Mouse (Mus musculus) spleen, embryonic (tissue): ENCODE results near the gene Adtrp.

Experiments
- CTCF ChIA-PET: fragments of 350-600 bp; sonication (Branson Sonifier 250); formaldehyde crosslinking; loops from one replicate; lab custom pipeline; 2022; lab: Charles Lee

The Adtrp gene

DNA sequence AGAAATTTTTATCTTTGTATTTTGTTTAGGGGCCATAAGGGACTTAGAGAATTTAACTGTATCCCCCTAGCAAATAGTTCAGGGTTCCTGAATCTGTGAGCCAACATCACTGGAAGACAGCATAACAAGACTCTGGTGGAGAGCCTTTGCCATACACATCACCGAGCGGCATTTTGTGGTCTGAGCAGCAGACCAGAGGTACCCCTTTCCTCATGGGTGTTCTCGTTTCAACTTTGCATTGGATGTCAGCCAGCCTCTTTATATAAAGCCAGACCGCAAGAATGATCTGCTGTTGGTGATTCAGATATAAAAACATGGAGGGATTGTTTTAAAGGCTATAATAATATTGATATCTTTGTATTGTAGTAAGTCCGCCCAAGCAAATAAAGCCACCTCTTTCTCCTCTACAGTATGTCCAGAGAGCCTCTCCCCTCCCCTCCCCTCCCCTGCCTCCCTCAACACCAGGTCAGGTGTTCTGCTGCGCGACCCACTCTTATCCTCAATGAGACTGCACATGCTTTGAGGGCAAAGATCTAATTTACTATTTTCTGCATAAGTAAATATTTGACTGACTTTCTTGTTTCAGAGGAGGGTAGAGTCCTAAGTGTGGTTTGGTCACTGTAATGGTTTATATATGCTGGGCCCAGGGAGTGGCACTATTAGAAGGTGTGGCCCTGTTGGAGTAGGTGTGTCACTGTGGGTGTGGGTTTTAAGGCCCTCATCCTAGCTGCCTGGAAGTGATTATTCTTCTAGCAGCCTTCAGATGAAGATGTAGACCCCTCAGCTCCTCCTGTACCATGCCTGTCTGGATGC lies 62.4 kb downstream of the Adtrp start:
- CTCF ChIA-PET: no interaction called here

DNA sequence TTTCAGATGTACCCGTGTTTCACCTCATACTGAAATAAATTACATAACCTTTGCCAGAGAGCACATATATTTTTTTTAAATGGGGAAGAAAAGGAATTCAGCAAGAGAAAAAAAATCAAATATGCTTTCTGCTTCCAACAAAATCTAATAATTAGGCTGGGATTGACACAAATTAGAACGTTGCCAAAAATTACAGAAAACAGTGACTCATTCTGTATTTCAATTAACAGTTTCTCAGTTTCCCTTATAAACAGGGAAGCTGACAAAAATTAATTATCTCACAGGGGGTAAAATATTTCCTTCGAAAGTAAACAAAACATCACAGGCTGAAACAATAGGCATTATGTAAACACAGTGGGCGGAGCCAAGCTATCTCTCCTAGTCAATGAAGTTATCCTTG lies 67.2 kb downstream of the Adtrp start:
- CTCF ChIA-PET: no interaction called here

DNA sequence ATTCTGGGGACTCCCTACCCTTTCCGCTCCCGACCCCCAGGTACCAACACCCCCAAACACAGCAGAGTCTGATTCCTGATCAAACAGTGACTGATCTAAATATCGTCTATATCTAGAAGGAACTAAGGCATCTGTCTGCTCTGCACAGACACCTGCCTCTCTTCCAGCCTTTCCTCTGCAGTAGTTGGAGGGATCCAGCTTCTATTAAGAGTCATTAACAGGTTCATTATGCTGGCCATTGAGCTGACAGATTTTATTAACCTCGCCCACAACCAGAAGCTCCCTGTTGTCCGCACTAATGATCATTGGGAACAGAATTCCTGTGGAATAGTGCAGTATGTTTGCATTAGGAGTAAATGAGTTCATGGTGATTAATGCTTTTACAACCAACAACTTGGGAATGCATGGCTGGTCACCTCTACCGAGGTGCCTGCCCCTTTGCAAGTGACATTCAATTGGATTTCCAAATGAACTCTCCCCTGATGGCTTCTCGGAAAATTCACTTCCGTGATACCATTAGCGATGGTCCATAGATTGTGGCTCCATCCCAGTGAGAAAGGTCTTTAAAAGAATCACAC lies 67.8 kb downstream of the Adtrp start:
- CTCF ChIA-PET: no interaction called here

DNA sequence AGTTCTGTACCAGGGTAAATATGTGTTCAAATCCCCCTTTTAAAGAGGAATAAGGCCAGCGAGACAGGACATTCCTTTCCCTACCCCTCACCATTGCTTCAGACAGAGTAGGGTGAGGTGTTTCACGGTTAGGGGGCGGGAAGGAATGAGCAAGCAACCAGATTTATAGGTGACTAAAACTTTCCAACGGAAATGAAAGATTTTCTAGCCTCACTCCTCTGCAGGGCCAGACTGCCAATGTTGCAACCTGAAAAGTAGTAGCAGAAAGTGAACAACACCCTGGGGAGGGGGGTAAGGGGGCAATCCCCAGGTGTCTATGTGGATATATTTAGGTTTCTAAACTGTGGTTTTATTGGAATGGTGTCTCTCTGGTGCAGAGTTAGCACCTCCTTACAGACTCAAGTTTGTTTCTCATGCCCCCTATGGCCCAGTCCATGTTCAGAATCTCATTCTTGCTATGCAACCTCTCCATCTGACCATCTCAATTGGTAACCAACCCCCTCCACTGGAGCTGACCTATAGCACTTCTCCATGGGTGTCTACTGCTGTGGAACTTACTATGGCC lies 73.6 kb downstream of the Adtrp start:
- CTCF ChIA-PET: no interaction called here

DNA sequence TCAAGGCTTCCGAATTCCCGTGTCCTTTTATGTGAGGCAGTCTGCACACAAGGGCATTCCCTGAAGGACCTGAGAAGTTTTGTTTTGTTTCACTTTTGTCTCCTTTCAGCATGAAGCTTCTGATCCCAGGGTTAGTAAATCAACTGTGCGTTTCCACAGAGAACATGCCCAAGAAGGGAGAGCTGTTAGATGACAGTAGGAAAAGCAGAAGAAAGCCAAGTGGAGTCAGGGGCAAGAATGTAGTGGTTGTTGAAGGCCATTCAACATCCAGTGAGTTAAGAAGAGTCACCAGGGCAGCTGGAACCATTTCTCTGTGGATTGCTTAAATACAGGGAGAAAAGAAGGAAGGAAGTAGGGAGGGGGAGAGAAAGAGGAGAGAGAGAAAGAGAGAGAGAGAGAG lies 76.4 kb downstream of the Adtrp start:
- CTCF ChIA-PET: no interaction called here

DNA sequence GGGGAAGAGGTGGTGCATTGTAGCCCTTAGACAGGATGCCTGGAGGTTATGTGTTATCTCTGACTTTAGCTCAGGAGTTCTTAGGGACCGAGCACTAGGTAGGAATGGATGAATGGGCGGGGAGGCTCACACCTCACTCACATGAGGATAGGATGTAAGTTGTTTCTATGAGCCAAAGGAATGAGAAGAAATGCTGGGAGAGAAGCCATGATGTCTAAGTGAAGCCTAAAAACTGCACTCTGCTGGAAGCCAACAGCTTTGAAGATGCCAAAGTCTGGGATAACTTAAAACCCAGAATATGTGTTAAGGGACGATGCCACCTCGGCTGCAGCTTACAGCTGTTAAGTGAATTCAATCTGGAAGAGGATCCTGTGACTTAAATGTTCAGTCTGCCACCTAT lies 79.5 kb downstream of the Adtrp start:
- CTCF ChIA-PET: no interaction called here

DNA sequence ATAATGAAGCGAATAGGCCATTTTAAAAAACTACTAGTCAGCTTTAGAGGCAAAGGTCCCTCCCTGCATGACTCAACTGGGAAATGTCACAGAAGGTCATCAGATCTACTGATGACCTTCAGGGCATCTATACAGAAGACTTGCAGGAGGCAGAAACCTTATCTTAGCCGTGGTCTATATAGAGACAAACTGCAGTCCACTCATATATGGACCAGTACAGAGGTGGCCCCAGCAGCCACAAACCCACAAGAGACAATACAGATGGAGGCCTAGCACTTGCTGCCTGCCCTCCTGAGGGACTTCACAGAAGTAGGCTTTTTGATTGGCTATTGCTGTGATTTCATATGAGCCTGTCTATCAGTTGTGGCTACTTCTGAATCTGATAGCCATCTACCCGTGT lies 85.5 kb downstream of the Adtrp start:
- CTCF ChIA-PET: no interaction called here

DNA sequence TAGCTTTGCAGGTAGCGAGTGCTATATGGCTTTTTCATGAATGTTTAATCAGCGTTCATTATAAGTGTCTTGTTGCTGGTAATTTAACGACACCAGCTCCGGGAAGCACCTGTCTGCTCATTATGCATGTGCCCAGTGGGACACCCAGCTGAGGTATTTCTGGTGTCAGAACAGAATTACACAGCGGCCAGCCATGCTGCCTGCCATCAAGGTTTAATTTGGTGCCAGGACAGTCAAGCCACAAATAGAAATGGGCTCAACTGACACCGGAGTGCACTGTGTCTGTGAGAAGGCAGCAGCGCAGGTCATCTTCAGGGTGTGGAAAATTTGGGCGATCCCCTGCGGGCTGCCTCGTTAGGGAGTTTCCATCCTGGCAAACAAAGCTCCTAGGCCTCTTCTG lies 87.0 kb downstream of the Adtrp start:
- CTCF ChIA-PET: no interaction called here

DNA sequence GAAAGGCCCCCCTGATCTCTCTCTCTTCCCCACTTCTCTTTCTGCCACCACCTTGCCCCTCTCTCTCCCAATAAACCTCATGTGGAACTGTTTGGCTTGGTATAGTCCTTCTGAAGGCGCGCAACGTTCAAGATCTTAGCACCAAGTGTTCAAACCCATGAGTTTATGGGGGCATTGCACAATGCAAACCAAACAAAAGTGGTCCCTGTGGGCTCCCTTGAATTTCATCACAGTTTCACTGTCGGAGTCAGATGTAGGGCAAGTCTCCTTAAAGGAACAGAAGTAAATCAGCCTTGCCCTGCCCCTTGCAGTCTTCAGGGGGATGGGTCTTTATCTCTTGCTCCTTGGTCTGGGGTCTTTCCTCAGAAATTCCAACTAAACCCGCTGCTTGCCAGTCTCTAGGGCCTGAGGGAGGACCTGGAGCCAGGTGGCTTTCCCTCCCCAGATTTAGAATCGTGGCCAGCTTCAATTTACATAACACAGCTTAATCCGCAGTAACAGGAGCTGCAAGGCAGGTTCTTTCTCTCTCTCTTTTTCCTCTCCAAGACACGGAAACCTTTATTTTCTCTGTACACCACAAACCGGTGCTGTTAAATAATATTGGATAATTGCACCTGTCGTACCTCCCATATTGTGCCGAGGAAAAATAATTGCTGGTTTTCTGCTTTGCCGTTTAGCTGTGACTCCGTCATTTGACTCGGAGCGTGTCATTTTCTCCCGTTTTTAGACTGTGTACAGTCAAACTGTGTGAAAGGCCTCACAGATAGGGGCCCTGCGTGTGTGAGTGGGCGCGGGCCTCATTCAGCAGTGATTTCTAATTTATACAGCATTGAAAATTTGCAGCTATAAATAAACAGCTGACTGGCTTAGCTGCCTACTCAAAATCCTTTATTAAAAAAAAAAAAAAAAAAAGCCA lies 88.7 kb downstream of the Adtrp start:
- CTCF ChIA-PET: no interaction called here

DNA sequence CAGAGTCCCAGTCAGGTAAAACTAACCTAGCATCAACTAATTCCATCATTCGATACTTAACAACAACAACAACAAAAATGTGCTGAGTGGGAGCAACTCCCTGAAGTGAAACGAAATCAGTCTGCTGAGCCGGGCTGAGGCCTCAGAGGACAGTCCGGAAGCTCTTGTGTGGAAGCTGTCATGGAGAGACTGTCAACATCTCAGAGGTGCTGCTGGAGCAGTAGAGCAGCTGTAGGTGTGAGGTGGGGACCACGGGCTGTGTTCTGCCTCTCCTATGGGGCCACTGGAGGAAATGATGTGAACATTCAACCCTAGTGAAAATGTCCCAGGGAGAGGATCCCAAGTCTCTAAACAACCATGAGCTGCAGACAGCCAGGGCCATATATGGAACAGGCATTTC lies 94.4 kb downstream of the Adtrp start:
- CTCF ChIA-PET: no interaction called here

DNA sequence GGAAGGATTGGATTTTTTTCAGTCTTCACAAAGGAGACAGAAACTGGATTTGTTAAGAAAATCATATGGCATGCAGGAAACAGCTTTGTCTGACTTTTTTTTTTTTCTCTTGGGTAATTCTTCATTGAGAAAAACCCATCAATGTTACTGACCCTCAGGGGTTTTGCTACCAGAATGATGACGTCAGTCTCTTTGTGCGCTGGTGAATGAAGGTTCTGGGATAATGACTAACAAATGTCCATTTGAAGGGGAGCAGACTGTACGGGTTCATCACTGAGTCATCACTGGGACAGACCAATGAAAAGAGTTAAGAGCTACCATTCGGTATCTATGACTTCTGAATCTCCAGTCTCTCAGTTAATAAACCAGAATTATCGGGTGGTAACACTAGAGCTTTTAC lies 97.0 kb downstream of the Adtrp start:
- CTCF ChIA-PET: no interaction called here

DNA sequence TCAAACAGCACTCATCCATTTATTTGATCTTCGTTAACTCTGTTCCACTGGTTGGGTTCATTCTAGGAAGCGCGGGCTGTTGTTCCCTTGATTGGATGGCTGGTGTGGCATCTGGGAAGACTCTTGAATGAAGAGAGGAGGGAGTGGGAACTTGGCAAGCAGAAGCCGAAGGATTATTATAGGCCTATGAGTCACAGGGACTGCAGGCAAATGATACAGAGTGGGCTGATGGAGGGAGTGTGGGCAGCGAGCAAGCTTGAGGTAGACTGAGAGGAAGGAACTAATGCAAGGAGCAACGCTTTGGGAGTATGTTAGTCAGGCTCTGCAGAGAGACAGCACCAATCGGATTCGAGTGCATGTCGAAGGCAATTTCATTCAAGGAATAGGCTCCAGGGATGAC lies 98.6 kb downstream of the Adtrp start:
- CTCF ChIA-PET: interaction anchor here (2.3 kb wide), 1 partner anchor 551 kb away, joined by 6 read pairs; no protein-coding TSS in a partner anchor

DNA sequence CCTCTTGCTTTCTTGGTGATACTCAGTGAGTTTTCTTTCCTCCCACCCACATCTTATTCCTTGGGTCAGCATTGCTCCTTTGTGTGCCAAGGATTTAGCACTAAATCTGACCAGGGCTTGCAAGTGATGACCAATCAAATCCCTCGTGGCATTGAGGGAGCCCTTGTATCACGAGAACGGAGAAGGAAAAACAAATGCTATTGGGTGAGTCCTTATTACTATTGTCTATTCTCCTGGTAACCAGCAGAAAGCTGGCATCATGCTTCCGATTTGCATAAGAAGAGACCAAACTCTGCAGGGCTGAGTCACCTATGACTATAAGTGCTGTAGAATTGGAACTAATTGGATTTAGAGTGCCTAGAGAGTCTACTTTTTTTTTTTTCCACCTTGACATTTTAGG lies 99.8 kb downstream of the Adtrp start:
- CTCF ChIA-PET: interaction anchor here (0.6 to 2.3 kb wide), 2 partner anchors 552 to 996 kb away, joined by 3 to 6 read pairs; no protein-coding TSS in a partner anchor

DNA sequence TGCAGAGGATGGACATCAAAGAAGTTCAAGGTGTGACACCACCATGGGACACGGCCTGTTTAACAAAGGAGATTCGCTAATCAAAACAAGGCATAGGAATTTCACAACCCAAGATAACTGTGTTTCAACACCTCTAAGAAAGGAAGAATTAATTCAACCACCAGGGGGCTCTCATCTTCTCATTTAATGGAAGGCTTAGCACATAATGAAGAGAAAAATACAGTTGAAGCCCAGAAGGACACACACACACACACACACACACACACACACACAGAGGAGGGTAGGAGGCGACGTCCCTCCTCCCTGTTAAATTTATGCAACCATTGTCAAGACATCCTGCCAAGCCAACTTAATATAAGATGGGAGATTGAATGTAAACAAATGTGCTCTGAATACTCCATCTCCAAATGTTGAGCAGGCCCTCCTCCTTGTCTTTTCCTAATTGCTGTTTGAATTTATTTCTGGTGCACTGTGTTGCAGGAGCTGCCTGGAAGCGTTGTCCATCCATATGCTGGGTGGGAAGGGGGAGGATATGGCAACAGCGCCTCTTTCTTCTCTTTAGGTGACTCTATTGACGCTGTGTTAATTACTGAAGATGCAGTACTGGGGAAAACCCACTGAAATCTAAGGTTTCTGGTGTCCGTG lies 100.4 kb downstream of the Adtrp start:
- CTCF ChIA-PET: interaction anchor here (2.3 kb wide), 1 partner anchor 553 kb away, joined by 6 read pairs; no protein-coding TSS in a partner anchor

DNA sequence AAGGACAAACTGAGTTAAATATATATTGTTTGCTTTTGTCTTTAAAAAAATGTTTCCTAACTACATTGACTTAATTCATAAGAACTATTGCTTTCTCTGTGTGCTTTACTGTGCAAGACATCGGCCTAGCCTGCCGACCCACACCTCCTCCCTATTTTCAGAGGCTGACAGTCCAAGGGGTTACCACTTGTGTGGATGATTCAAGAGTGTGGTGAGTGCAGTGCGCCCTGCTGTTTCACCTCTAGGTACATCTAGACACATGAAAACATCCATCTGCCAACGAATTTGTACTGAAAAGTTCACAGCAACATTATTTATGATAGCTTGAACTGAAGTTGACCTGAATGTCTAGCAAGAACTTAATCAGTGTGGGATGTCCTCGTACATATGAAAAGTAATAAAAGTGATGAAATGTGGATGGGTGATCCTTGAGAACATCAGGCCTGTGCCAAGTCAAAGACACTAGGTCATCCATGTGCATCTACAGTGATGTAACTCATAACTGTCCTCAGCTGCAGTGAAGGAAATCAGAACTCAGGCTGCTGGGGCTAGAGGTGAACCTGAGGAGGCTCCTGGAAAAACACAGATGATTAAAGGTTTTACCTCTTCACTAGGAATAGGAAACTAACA lies 106.9 kb downstream of the Adtrp start:
- CTCF ChIA-PET: no interaction called here

DNA sequence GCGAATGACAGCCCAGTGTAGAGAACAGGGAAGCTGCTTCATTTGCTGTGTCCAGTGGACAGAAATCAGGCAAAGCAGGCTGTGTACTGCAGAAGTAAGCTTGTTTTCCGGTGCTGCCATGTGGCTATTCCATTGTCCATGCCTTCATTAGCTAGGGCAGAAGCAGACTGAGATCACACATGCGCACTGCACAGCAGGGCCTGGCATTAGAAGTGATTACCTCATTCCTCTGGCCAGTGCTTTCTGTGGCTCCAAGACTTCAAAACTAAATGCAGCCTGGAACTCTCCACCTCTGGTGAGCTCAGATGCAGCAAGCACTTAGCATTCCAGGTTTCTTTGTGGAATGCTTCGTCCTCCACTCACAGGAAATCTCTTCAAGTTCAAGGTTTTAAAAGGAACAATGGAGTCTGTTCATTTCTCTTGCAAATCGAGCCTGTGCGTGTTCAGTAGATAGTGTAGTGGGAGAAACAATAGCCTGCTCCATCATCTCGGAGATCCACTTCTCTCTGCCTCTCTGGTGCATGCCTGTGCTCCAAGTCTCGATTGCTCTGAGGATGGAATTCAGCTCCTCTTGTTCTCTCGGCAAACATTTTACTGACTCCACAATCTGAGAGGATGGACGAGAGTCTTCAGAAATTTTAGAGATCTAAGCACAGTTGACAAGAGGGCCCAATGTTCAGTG lies 109.7 kb downstream of the Adtrp start:
- CTCF ChIA-PET: interaction anchor here (0.7 kb wide), 1 partner anchor 577 kb away, joined by 4 read pairs; no protein-coding TSS in a partner anchor

DNA sequence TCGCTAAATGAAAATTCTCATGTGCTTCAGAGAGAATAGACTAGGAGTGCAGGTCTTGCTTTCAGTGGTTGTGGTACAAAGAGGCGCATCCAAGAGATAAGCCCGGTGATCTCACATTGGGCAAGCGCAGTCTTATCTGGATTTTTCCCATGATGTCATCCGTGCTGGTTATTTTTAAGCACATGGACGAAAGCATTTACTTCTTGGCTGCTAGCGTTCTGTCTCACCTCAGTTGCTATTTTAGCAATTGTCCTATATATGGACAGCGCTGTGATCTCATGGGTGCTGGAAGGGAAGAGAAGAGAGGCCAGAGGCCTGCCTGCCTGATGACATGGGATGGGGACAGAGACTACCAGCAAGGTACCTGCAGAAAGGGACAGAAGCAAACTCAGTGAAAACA lies 117.8 kb downstream of the Adtrp start:
- CTCF ChIA-PET: no interaction called here

DNA sequence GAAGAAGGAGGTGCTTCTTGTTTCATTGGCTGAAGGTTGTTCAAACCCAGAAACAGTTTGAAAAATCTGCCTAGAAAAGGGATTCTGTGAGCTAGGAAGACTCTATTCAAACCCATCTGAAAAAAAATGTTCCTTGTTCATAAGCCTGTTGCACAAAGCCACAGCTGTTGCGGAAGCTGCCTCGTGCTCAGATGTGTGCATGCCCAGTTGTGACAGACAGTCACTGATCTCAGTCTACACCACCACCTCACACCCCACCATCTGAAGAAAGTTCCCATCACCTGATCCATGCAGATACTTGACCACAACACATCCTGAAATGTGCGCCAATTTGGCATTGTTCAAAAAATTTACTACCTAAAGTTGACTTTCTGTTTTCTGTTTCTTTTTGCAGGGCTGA lies 119.7 kb downstream of the Adtrp start:
- CTCF ChIA-PET: no interaction called here

DNA sequence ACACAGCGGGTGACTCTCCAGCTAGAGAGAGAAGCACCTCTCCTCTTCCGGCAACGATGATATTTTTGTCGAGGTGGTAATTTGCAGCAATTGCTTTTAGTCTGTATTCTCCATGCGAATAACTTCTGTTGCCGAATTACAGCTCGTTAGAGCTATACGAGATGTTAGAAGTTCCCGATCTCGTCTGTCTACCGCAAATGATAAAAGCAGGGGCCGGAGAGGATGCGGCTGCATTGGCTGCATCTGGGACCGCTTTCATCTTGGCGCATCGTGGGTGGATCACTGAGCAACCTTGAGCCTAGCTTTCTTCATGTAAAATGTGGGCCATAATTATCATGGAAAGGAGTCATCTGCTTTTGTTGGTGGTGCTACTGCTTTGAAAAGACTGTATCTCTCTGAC lies 128.2 kb downstream of the Adtrp start:
- CTCF ChIA-PET: no interaction called here

DNA sequence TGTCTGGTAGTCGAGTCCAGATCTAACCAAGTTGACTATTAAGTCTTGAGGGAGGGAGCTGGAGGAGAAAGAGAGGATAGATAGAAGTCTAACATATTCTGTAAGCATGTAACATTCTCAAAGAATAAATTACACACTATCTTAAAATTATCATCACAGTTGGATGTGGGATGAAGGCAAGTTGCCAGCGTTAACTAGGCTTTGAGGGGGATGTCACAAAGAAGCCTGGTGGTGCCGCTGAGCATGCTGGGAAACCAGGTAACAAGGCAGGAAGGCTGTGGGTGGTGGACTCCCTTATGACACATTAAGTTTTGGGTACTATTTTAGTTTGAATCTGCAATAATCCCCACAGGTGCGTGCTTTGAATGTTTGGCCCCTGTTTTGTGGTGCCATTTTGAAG lies 129.4 kb downstream of the Adtrp start:
- CTCF ChIA-PET: no interaction called here
